Mouse (Mus musculus) embryonic facial prominence, embryonic 14.5 days (tissue): Measurements from ENCODE around the gene Myo1h. TPM values are rescaled to one million over a fixed set of nuclear protein-coding genes. Genes with fewer than 3 reads are reported as not detected.

Source experiments
- ATAC-seq: fragments of 200-750 bp; cut with Nextera tagmentation; 2 replicates; pipeline ENCODE4 v1.8.0; 2017; ENCODE audit warnings: low read depth, moderate number of reproducible peaks, moderate TSS enrichment
- DNase-seq: peaks from one replicate; pipeline ENCODE4 v3.0.0-alpha.2; 2015; ENCODE audit warnings: low spot score
- H3K27ac ChIP-seq: fragments of 300-500 bp; sonication (generic); replicated peaks from 2 replicates; pipeline ENCODE4 v1.5.1; 2014; ENCODE audit warnings: low read depth, mild to moderate bottlenecking, low read length, moderate library complexity
- H3K27me3 ChIP-seq: fragments of 300-500 bp; sonication (generic); replicated peaks from 2 replicates; pipeline ENCODE4 v1.6.1; 2014; ENCODE audit warnings: low read length; ENCODE audit not compliant: control insufficient read depth, insufficient read depth
- H3K36me3 ChIP-seq: fragments of 300-500 bp; sonication (generic); 2 replicates; pipeline ENCODE4 v1.6.1; 2014; ENCODE audit warnings: low read length, mixed read lengths; ENCODE audit not compliant: control insufficient read depth, insufficient read depth
- H3K4me1 ChIP-seq: fragments of 300-500 bp; sonication (generic); 2 replicates; pipeline ENCODE4 v1.6.1; 2014; ENCODE audit warnings: antibody characterized with exemption, low read length; ENCODE audit not compliant: control insufficient read depth, insufficient read depth
- H3K4me2 ChIP-seq: fragments of 300-500 bp; sonication (generic); 2 replicates; pipeline ENCODE4 v1.6.1; 2014; ENCODE audit warnings: low read depth, mild to moderate bottlenecking, low read length, moderate library complexity, mixed read lengths
- H3K4me3 ChIP-seq: fragments of 300-500 bp; sonication (generic); 2 replicates; pipeline ENCODE4 v1.5.1; 2014; ENCODE audit warnings: low read depth, mild to moderate bottlenecking, low read length
- H3K9ac ChIP-seq: fragments of 300-500 bp; sonication (generic); 2 replicates; pipeline ENCODE4 v1.6.1; 2014; ENCODE audit warnings: low read depth, mild to moderate bottlenecking, low read length, moderate library complexity, mixed read lengths
- H3K9me3 ChIP-seq: fragments of 300-500 bp; sonication (generic); 2 replicates; pipeline ENCODE4 v1.6.1; 2016; ENCODE audit warnings: low read length; ENCODE audit not compliant: control insufficient read depth
- WGBS: fragments of 180-500 bp; shearing (Covaris S2); extraction: QIAGEN DNeasy Blood & Tissue Kit; methylation state at CpG from one replicate; pipeline ENCODE4 v1.1.7; 2014; 5-methylcytosine and 5-hydroxymethylcytosine counted together
- polyA plus RNA-seq: library from polyadenylated mRNA; unstranded; fragments of >200 nt; fragmentation: Nextera tagmentation; extraction: Ambion mirVana; gene quantifications from 2 replicates; pipeline ENCODE4 v1.2.1, GENCODE M21; 2014

Myo1h gene
- polyA plus RNA-seq, 1 experiment from 2014 or later = 3.0 TPM

DNA sequence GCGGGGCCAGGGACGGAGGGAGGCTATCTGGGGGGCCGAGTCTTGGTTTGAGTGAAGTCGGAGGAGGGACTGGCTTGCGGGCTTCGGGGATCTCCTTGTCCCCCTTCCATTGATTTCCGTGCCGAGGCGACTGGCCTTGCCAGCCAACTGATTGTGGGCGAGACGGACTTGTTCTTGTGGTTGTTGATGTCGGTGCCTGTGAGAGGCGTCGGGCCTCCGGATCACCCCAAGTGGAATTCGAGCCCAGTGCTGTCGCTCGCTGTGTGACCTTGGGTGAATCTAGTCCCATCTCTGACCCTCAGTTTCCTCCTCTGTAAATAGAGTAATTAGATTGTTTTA lies 92.0 kb downstream of the Myo1h start:
- DNase-seq (peak; percentile 26), ATAC-seq (peak; percentile 3; the same call in 1 of the 2 replicates)
- Histone ChIP-seq H3K27me3 (no peaks in the 10 kb centered on the region), H3K9me3 (no peaks in the 10 kb centered on the region), H3K4me3 (peak overlapping the region; percentile 70), H3K4me2 (peak overlapping the region; percentile 85), H3K27ac (peak overlapping the region; percentile 91), H3K9ac (peak overlapping the region; percentile 90), H3K4me1 (peaks cover 30% of the 10 kb centered on the region), H3K36me3 (peaks cover 26% of the 10 kb centered on the region)
- 0% methylated on average over 17 of the region's 18 CpGs for WGBS

DNA sequence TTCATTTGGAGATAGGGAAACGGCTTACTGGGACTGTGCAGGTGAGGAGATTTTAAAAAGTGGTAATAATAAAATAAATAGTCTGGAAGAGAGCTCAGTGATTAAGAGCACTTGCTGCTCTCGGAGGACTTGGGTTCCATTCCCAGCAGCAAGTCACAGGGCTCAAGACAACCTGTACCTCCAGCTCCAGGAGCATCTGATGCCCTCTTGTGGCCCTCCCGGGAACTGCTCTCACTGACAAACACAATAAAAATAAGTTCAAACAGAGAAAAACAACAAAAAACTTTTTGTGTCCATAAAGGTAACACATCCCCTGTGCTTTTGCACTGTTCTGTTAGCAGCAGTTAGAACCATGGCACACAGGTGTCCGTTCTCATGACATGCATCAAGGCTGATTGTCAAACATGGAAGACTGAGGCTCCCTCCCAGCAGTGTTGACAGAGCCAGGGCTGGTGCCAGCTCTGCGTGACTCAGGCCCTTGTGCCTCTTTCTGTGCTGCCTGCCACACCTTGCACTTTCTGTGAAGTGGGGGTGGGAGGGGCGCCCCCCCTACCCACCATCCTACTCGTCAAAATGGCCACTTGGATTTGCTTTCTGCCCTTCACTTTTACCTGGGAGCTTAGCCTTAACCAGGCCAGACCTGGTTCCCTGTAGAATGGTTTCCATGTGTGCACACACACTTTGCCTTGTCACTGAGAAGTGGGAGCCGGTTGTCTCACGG lies 94.4 kb downstream of the Myo1h start:
- no peak for ATAC-seq
- Histone ChIP-seq H3K4me1 (peaks cover 19% of the 10 kb centered on the region), H3K9me3 (no peaks in the 10 kb centered on the region), H3K4me3 (no peak overlapping the region), H3K4me2 (no peak overlapping the region), H3K27me3 (no peaks in the 10 kb centered on the region), H3K9ac (no peak overlapping the region), H3K27ac (no peak overlapping the region), H3K36me3 (peaks cover 49% of the 10 kb centered on the region)
- no peak for DNase-seq
- 78% methylated on average over 9 of the region's 9 CpGs for WGBS

DNA sequence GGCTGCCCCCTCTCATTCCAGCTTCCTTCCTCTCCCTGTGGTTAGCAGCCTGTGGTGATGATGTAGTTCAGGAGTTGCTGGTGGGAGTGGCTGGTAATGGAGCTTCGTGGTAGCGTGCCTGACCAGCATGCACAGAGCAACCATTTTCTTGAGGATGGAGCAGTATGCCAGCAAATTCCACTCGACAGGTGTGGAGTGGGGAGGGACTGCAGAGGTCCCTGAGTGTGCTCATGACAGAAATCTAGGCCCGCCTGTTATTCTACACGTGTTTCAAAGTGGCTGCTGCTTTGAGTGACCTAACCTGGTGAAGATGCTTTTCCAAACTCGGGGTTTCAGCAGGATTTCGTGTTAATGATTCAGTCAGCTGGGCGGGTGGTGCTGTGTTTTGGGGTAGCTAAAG lies 95.5 kb downstream of the Myo1h start:
- WGBS = 89% methylated on average over 8 of the region's 8 CpGs
- H3K4me1 ChIP-seq = peaks cover 11% of the 10 kb centered on the region; the same call in 1 of the 2 replicates
- H3K9ac ChIP-seq = no peak overlapping the region
- no peak overlapping the region for H3K27ac ChIP-seq
- ATAC-seq (no peak), DNase-seq (no peak)
- no peak overlapping the region for H3K4me2 ChIP-seq
- H3K27me3 ChIP-seq = no peaks in the 10 kb centered on the region
- peaks cover 60% of the 10 kb centered on the region for H3K36me3 ChIP-seq
- H3K9me3 ChIP-seq = no peaks in the 10 kb centered on the region
- no peak overlapping the region for H3K4me3 ChIP-seq

DNA sequence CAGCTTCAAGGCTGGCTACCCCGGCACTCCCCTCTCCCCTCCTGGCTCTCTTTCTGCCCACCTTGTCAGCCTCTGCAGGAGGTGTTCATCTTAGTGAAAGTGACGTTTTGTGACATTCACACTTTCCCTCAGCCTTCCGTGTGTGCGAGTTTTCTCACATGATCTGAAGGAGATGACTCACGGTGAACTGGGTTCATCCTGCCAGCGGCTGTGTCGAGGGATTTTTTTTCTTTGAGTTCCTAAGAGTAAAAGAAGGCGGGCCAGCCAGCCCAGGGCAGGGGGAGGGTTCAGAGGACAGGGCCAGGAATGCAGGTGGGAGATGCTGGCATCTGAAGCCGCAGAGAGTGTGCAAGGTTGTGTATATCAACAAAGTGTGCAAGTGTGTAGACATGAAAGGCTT lies 104.2 kb downstream of the Myo1h start:
- H3K9me3 ChIP-seq = no peaks in the 10 kb centered on the region
- no peak overlapping the region for H3K27ac ChIP-seq
- no peak overlapping the region for H3K9ac ChIP-seq
- no peaks in the 10 kb centered on the region for H3K4me1 ChIP-seq
- H3K4me3 ChIP-seq = no peak overlapping the region
- no peak overlapping the region for H3K4me2 ChIP-seq
- WGBS = 79% methylated on average over 9 of the region's 9 CpGs
- peaks cover 95% of the 10 kb centered on the region for H3K36me3 ChIP-seq
- ATAC-seq (no peak), DNase-seq (no peak)
- H3K27me3 ChIP-seq = no peaks in the 10 kb centered on the region

DNA sequence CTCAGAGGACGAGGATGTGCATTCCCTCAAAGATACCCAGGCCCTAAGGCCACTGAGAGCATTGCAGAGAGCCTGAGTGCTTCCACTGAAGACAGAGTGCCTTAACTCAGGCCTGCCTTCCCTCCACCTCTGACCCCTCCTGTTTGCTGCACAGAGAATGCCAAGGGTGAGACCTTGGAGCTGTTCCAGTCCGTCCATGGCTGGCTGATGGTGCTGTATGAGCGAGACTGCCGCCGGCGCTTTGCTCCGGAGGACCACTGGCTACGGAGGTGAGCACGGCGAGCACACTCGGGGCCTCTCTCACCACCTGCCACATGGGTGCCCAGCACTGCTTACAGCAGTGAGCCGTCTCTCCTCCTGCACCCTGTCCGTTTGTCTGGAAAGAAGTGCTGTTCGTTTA lies 117.6 kb downstream of the Myo1h start:
- Histone ChIP-seq H3K9ac (no peak overlapping the region), H3K9me3 (no peaks in the 10 kb centered on the region), H3K4me2 (no peak overlapping the region), H3K27ac (no peak overlapping the region), H3K36me3 (peaks cover 100% of the 10 kb centered on the region), H3K27me3 (no peaks in the 10 kb centered on the region), H3K4me3 (no peak overlapping the region), H3K4me1 (no peaks in the 10 kb centered on the region)
- WGBS = 83% methylated on average over 14 of the region's 14 CpGs
- no peak for DNase-seq
- ATAC-seq = no peak

DNA sequence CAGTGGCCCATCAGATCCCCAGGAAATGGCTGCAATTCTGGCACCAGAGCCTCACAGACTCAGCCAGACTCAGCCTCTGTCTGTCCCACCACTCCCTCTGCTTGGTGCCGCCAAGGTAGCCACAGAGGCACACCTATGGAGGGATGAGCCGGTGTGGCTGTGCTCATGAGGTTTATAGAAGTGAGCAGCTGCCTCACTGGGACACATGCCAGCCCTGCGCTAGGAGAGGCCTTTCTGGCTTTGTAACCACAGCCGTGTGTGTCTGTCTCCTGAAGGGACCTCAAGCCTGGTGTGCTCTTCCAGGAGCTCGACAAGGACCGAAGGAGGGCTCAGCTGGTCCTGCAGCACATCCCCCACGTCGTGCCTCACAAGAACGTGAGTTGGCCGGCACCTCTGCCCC lies 118.3 kb downstream of the Myo1h start:
- Histone ChIP-seq H3K9ac (no peak overlapping the region), H3K27ac (no peak overlapping the region), H3K36me3 (peaks cover 100% of the 10 kb centered on the region), H3K4me1 (no peaks in the 10 kb centered on the region), H3K4me3 (no peak overlapping the region), H3K4me2 (no peak overlapping the region), H3K9me3 (no peaks in the 10 kb centered on the region), H3K27me3 (no peaks in the 10 kb centered on the region)
- DNase-seq = peak; percentile 52
- 76% methylated on average over 10 of the region's 10 CpGs for WGBS
- ATAC-seq = peak; percentile 9; the same call in 1 of the 2 replicates

DNA sequence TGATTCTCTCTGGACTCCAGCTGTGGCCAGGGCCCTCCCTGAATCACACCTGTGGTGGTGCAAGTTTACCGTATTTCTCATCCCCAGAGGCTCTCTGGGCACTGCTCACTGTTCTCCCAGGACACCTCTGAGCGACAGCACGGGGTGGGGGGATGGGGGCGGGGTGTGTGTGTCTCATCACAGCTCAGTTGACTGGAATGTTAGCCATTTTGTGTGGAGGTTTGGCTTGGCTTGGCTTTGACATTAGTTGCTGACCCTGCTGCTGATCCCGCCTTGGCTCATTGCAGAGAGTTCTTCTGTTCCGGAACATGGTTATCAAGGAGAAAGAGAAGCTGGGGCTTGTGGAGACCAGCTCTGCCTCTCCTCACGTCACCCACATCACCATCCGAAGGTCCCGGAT lies 118.8 kb downstream of the Myo1h start:
- H3K4me3 ChIP-seq = no peak overlapping the region
- peaks cover 100% of the 10 kb centered on the region for H3K36me3 ChIP-seq
- H3K27ac ChIP-seq = no peak overlapping the region
- no peaks in the 10 kb centered on the region for H3K4me1 ChIP-seq
- H3K4me2 ChIP-seq = no peak overlapping the region
- no peak overlapping the region for H3K9ac ChIP-seq
- WGBS = 87% methylated on average over 8 of the region's 9 CpGs
- DNase-seq = no peak
- H3K27me3 ChIP-seq = no peaks in the 10 kb centered on the region
- no peak; the same call in 1 of the 2 replicates for ATAC-seq
- no peaks in the 10 kb centered on the region for H3K9me3 ChIP-seq

DNA sequence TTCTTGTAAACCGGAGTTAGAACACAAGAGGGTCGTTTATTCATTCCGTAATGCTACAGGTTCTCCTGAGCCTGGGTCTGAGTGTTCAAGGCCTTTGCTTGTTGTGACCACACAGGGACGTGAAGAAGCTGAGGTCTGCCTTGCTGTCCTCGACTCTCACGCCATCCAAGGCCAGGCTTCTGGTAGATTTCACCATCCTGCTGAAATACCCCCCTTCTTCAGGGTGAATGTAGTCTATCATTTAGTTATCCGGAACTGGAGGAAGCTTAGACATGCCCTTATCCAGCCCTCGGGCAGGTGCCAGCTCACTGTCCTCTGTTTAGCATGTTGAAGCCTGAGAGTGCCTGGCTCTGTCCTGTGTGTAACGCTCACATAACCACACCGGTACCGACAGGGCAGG lies 119.9 kb downstream of the Myo1h start:
- Histone ChIP-seq H3K9me3 (no peaks in the 10 kb centered on the region), H3K4me3 (no peak overlapping the region), H3K4me1 (no peaks in the 10 kb centered on the region), H3K27me3 (no peaks in the 10 kb centered on the region), H3K27ac (no peak overlapping the region), H3K4me2 (no peak overlapping the region), H3K9ac (no peak overlapping the region), H3K36me3 (peaks cover 100% of the 10 kb centered on the region)
- 85% methylated on average over 11 of the region's 11 CpGs for WGBS
- no peak for ATAC-seq
- no peak for DNase-seq

DNA sequence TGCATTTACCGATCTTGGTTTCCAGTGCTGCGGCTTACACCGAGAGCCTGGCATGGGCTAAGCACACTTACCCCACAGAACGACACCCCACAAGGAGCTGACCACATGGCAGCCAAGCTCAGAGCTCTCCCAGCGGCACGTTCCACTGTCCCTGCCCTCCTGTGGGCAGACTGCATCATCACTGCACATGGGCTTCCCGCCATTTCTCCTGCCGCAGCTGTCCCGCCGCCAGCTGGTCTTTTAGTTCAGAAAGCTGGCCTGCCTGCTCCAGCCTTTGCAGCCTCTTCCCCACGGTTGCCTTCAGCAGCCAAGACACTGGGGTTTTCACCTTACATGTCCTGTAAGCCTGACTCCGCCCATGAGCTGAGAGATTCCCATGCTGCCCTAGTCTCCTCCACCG lies 121.5 kb downstream of the Myo1h start:
- peaks cover 100% of the 10 kb centered on the region for H3K36me3 ChIP-seq
- 86% methylated on average over 13 of the region's 13 CpGs for WGBS
- no peaks in the 10 kb centered on the region for H3K9me3 ChIP-seq
- H3K4me3 ChIP-seq = no peak overlapping the region
- ATAC-seq (no peak), DNase-seq (peak; percentile 21)
- H3K9ac ChIP-seq = no peak overlapping the region
- H3K27ac ChIP-seq = no peak overlapping the region
- H3K4me2 ChIP-seq = no peak overlapping the region
- H3K4me1 ChIP-seq = no peaks in the 10 kb centered on the region
- H3K27me3 ChIP-seq = no peaks in the 10 kb centered on the region
